Mouse (Mus musculus) lung, adult 18-20 months (tissue): ENCODE data around the gene Tubgcp6.

Experiments used
- DNase-seq, 2 experiments: peaks; one replicate each; pipeline ENCODE4 v3.0.0; 2022; ENCODE audit warnings: mixed read lengths in 2 of 2

Tubgcp6 gene

DNA sequence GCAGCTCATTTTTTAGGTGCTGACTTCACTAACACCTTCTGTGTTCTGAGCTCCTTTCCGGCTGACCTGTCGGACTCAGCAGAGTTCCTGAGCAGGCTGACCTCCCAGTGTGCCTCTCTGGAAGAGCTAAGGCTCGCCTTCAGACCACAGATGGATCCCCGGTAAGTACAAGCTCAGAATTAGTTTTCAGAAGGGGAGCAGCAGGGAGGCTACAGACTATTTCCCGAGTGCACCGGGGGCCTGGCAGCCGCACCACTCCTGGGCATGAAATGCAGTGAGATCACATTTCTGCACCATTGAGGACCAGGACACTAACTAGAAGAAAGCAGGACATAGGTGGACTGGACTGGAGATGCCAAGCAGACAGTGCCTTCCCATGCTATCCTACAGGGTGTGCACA is 24.3 kb downstream of the Tubgcp6 start:
- DNase-seq = no peak

DNA sequence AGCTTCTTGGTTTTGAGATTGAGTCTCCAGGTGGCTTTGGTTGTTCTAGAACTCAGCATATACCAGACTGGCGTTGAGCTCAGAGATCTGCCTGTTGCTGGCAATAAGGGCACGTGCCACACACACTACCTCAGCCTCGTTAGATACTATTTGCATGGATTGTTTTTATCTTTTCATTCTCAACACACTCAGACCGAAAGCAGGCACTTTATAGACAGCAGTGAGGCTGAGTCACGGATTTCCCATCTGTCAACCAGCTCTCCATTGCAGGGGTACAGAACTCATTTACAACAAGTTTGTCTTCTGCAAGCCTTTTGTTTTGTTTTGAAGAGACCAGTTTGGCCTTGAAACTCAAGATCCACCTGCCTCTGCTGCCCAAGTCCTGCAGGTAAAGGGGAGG is 25.5 kb downstream of the Tubgcp6 start:
- no peak for DNase-seq

DNA sequence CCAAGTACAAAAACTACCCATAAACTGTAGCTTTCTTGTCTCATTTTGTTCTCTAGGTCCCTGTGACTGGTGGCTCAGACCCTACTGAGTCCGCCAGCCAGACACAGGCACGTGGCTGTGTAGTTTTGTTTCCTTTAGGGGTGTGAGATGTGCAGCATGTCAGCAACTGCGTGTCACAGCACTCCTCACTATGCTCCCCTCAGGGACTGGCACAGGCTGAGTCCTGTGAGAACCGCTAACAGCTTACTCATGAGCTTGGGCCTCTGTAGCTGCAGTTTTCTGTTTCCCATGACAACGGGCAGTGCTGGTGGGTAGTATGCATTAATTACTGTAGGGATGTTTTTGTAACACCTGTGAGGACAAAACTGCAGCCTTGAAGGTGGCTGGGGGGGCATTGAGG is 30.7 kb downstream of the Tubgcp6 start:
- DNase-seq = no peak

DNA sequence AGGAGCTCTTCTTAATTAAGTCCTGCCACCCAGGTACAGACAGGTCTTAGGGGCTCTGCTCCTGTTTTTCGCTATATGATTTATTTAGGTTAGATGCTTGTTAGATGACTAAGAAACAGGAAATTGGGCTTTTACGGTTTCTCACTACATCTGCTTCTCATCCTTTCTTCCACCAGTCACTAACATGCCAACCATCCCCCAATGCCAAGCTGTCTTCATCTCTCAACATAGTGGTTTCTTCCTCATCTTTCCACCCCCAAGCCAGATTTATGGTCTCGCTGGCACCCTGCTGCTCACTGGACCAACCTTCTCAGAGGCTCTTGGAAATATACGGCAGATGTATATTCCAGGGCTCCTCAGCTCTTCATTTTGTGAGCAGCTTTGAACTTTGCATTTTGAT is 32.2 kb downstream of the Tubgcp6 start:
- DNase-seq = no peak

DNA sequence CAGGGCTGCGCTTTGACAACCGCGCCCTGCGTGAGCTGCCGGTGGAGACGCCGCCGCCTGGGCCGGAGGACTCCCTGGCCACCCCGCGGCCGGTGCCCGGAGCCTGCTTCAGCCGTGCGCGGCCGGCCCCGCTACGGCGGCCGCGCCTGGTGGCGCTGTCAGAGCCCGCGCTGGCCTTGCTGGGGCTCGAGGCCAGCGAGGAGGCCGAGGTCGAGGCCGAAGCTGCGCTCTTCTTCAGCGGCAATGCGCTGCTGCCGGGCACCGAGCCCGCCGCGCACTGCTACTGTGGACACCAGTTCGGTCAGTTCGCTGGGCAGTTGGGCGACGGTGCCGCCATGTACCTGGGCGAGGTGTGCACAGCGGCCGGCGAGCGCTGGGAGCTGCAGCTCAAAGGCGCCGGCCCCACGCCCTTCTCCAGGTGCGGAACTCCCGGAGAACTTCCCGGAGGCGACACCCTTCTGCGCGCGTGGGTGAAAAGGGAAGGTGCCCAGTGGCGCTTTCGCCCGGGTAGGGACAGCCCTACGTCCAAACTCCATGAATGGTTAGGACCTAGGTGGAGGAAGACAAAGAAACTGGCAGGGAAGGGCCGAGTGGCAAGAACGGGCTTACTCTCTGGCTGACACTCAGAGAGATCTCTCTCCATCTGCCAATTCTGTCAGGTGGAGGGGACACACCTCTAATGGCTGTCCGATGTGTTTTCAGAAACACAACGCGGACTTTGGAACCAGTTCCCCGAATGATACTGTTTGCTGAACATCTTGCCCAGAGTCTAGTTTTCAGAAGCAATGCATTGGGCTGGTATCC is 33.5 kb downstream of the Tubgcp6 start:
- DNase-seq = peak; percentile 20 to 37

DNA sequence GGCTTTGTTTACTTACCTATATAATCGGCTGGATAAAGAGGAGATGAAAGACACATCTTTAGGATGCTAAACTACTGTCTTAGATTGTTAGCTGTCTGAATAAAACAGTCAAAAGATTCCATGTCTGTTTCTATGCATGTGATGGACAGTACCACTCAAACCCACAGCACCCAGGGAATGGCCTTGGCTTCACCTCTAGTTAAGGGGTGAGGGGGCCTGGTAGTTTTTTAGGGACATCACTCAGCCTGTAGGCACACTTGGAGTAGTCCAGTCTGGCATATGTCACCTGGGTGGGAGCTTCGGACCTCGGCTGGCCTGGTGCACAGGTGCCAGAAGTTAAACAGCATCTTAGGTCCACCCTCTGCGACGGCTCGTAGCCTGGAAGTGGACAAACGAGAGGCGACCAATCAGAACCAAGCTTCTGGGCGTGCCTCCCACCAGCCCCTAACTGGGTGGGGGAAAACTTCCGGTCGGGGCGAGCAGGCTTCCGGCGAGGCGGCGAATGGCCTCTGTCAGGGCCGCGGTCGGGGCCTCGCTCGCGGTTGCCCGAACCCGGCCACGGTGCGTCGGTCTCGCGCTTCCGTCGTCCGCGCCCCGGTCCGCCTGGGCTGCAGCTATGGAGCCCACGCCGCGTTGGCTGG is 34.2 kb downstream of the Tubgcp6 start, which contains the start of gene Selenoo:
Gene Selenoo, plus strand, starts transcription at position 478 of the 641 bp plus-strand sequence.
- DNase-seq = peak; percentile 93 to 95

DNA sequence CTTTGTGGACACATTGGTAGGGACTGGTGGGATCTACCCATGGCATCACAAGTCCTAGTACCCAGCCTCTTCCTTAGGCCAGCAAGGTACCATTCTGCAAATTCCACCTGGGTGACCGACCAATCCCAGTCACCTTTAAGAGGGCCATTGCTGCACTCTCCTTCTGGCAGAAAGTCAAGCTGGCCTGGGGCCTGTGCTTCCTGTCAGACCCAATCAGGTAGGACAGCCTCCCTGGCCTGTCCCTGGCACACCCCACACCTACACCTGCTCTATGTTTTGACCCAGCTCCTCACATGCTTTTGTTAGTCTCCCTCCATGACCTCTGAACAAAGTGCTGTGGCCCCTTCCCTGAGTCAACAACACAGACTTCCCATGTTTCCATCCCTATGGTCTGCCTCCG is 38.1 kb downstream of the Tubgcp6 start:
- no peak for DNase-seq

DNA sequence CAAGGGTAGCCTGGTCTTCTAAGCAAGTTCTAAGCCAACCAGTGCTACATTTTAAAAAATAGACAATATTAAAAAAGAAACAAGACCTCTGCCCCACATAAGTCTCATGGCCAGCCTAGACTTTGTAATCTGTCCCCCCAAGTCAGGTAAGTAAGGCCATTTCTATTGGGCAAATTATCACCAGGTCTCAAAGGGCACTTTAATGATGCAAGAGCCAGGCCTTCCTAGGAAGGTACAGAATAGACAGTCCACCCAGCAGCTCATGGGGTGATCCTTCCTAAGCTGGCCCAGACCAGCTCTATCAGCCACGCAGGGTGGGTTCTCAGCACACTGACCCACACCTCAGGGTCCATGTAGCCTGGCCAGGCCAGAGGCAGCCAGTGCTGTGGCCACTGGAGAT is 39.0 kb downstream of the Tubgcp6 start:
- DNase-seq = no peak

DNA sequence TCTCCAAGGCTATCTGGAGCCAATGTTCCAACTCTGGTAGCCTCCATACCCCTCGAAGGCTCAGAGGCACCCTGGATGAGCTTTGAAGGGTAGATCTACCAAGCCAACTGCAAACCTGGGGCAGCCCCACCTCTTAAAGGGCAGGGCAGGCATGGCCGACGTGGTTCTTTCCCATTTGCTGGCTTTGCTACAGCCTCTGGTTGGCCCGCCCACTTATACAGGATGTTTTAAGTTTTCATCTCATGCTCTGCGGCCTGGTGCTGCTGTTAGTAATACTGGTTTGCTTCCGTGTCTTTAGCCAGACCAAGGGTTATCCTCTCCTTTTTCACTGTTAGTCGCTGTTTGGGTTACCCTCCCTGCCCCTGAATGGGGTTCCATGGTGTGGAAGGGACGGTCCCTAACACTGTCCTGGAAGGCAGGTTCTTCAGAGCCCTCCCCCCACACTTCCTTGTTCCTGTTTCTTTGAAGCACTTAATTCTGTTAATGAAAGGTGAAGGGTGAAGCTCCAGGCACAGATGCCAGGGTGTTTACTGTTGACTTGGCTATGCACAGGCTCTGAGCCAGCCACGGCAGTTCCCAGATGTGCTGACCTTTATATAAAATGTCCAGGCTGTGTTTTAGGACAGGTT is 44.6 kb downstream of the Tubgcp6 start:
- peak; percentile 77 to 78 for DNase-seq

DNA sequence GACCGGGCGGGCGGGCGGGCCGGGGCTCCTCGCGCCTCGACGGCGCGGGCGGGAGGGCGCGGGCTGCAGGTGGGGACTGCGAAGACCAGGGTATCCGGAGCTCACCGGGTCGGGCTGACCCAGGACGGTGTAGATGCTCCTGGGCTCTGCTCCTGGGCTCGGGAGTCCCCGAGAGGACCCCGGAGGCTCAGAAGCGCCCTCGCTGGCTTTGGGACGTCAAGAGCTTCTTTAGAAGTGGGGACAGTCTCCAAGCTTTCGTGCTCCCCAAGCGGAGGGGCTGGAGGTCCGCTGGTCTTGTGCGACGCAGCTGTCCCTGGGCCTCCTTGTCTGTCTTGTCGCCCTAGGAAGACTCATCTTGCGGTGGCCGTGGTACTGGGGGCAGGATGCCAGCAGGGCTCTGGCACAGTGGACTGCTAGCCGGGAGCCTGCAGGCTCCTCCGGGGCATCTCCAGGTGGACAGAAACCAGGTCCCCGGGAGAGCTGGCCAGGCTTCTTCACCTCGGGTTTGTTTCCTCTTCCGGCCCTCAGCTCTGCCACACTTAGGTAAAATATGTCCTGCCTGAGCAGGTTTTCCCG is 46.7 kb downstream of the Tubgcp6 start:
- peak; percentile 44 to 53 for DNase-seq

DNA sequence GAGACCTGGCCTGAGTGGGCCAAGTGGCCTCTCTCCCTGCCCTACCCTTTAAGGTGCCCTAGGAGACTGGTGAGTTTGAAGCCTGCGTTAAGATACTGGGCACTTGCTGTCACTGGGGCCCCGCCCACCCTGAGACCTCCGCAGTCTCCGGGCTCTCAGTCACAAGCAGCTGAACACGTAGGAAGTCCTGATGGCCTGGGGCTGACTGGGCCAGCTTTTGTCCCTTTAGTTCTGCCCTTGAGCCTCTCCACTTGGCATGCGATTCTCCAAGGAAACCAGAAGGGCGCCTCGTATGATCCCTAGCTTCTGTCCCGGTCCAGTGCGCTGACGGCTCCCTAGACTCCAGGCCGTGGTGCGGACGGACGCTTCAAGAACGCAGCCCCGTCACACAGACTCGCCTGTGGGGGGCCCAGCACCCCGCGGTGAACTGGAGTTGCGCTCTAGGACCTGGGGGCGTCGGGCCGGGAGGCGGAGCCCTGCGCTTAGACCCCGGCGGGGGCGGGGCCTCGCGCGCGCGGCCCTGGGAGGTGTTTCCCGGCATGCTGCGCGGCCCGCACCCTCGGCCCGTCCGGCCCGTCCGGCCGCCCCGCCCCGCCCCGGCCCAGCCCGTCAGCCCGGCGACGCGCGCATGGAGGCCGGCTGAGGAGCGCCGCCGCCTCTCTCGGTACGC is 47.3 kb downstream of the Tubgcp6 start:
- peak; percentile 86 to 92 for DNase-seq

DNA sequence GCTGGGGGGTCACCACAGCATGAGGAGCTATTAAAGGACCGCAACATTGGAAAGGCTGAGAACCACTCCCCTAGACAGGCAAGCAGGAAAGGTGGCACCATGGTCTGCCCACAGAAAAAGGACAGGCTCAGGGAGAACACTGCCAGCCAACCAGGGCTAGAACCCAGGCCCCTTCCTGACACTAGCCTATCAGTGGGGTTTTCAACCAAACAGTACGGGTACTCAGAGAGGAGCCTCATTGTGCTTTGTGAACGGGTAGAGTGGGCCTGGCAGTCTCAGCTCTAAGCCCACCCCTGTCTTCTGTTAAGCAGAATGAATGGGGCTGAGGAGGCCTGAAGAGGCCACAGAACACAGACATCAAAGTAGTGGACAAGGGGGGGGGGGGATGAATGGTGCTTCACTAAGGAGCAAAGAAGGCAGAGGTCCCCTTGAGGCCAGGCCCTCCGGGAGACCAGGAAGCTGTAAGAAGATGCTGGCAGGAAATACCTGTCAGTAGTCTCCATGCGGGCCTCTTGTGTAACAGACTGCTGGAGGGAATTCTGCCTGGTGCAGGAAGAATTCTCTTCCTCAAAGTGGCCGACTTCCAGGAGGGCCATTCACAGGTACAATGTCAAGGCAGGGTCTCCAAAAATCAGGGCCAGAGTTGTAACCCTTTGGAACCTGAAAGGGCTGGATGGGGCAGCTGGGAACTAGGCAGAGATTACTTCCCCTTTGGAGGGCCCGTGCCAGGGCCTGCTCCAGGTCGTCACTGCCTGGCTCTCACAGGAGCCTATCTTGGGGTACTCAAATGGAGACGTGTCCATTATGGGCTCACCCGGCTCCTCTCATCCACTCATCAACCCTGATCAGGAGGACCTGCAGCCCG is 48.1 kb downstream of the Tubgcp6 start, which contains the start of gene Trabd:
Gene Trabd, plus strand, starts transcription at position 512 of the 865 bp plus-strand sequence.
- DNase-seq = peak in 1 of 2 experiments; percentile 28

DNA sequence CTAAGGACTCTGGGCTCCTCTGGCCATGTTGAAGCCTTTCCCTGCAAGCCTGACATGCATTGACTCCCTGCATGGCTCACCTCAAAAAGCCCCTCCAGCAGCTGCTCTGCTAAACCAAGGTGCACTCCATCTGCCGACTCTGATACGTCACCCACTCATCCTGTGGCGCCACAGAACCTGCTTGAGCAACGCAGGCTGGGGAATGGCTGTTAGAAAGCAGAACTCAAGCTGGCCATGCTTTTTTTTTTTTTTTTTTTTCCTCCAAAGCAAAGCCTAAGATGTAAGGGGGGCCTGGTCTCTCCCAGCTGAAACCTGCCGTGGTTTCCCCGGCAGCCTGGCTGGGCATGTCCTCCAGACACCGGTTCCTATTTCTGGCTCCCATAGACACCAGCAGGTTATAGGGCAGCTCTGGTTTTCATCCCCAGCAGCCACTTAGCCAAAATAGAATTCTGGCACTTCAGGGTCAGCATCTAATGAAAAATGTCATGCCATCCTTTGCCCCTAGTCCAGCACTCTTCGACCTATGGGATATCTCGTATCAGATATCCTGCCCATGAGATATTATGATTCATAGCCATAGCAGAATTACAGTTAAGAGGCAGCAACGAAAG is 48.8 kb downstream of the Tubgcp6 start:
- DNase-seq = no peak

DNA sequence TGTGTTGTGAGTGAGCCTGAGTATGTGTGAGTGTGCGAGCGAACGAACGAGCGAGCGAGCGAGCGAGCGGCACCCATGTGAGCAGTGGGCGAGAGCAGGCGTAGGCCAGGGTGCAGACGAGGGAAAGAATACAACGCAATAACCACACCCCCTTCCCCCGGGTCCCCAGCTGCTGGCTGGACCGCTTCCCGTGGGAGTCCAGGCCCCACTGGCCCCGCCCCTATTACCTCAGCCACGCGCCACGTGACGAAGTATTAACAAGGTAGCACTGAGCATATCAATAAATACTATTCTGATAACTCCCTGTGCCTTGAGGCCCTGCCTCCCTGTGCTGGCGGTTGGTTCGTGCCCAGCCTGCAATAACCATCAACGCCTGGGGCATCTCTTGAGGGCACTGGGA is 52.3 kb downstream of the Tubgcp6 start:
- no peak for DNase-seq

DNA sequence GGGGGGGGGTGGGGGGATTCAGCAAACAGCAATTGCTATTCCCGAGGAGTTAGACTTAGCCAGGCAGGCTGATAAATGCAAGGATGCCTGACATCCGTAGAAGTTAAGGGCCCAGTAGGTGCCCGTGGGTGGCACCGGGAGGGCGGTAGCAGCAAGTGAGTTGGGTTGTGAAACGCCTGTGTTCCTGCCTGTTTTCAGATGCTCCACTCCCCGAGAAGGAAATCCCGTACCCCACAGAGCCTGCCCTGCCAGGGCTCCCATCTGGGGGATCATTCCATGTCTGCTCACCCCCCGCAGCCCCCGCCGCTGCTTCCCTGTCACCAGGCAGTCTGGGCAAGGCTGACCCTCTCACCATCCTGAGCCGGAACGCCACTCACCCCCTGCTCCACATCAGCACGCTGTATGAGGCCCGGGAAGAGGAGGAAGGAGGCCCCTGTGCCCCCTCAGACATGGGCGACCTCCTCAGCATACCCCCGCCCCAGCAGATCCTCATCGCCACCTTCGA is 53.5 kb downstream of the Tubgcp6 start:
- DNase-seq = no peak

DNA sequence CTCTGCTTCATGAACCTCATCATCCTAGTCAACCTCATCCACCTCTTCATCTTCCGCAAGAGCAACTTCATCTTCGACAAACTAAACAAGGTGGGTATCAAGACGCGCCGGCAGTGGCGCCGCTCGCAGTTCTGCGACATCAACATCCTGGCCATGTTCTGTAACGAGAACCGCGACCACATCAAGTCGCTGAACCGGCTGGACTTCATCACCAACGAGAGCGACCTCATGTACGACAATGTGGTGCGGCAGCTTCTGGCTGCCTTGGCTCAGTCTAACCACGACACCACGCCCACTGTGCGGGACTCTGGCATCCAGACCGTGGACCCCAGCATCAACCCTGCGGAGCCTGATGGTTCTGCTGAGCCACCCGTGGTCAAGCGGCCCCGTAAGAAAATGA is 54.7 kb downstream of the Tubgcp6 start:
- no peak for DNase-seq

DNA sequence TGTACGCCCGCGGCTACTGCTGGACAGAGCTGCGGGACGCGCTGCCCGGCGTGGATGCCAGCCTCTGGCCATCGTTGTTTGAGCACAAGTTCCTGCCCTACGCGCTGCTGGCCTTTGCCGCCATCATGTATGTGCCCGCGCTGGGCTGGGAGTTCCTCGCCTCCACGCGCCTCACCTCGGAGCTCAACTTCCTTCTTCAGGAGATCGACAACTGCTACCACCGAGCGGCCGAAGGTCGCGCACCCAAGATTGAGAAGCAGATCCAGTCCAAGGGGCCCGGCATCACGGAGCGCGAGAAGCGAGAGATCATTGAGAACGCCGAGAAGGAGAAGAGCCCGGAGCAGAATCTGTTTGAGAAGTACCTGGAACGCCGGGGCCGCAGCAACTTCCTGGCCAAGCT is 55.3 kb downstream of the Tubgcp6 start:
- DNase-seq = no peak

DNA sequence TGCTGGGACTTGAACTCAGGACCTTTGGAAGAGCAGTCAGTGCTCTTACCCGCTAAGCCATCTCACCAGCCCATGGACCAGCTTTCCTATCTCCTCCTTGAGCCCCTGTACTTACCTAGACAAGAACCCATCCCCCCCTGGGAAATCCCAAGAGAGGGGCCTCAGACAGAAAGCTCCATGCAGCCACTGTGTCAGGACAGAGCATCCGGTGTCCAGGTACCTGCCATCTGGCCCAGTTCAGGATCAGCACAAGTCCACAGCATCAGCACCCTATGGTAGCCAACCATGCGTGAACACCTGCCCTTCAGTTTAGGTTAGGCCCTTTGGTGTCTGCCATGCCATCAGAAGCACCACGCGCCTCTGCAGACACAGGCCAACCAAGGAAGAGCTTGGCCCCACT is 58.0 kb downstream of the Tubgcp6 start:
- DNase-seq = no peak

DNA sequence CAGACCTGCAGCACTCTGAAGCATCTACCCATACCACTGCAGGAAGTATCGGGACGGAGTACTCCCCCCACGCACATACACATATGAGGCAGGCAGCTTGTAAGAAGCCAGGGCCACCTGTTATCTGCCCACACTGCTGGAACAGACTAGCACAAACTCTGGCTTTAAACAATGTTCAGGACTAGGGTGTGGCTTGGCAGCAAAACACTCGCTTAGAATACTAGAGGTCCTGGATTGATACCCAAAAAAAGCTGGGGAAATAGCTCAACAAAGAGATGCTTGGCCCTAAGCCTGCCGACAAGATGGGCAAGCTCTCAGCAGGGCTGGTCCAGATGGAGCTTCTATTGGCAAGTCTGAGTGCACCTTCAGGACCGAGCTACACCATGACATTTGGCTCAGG is 59.4 kb downstream of the Tubgcp6 start:
- DNase-seq = no peak

DNA sequence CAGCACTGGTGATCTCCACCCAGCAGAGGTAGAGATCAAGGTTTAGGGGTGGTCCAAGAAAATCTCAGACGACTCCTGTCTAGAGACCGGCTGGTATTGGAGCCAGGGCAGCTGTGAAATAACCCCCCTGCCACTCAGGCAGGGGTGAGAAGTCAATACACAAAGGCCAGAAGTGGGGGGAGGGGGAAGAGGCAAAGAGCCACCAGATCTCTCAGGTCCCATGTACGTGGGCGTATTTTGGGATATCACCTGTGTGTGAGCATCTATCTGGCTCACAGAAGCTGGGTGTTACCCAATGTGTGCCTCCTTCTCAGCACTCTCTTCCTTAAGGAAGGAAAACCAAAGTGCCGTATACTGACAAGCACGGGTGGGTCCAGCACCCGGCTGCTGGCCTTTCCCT is 59.9 kb downstream of the Tubgcp6 start:
- no peak for DNase-seq

DNA sequence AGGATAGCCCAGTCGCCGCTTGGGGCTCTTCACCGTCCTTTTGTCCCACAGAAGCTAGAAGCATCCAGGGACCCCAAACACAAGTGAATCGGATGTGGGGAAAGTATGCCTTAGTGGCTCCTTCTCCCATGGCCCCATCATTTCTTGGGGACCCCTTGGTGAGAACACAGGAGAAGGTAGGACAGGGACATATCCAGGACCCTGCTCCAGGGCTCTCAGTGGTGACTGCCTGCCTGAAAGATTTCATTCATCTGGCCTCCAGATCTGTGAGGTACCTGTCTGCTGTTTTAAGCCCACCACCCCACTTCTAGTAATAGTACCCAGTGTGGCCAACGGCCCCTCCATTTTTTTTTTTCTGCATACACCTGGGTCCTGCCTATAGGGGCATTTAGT is 60.4 kb downstream of the Tubgcp6 start:
- no peak for DNase-seq
